Mouse (Mus musculus) heart, postnatal 0 days (tissue): ENCODE measurements around the gene Scgb3a1.

Source experiments
- CTCF ChIP-seq: IDR thresholded peaks from 2 replicates; pipeline ENCODE4 v1.5.1; 2016; ENCODE audit warnings: antibody characterized with exemption, control low read depth, low read depth
- EP300 ChIP-seq: IDR thresholded peaks from 2 replicates; pipeline ENCODE4 v1.6.1; 2016; ENCODE audit warnings: antibody characterized with exemption, low read depth

DNA sequence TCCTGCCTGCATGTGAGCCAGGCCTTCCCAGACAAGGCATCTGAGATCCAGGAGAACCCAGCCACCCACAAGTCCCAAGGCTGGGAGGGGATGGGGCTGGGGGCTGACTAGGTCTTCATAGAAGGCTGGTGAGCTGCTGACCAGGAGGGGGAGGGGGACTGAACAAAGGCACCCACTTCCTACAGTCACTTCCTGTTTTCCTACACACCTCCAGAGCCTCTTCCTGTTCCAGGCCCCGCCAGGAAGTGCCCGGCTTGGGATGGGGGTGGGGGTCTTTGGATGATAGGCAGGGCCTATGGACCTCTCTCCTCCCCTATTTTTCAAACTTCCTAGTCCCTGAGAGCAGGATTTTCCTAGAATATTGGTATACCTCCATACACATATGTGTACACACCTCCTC, 31.2 kb upstream of the Scgb3a1 start:
- TF ChIP-seq CTCF (no peak), EP300 (no peak)
